Mouse (Mus musculus): ENCODE results near the gene Cers1. TPM values are rescaled to one million over a fixed set of nuclear protein-coding genes. Genes with fewer than 3 reads are reported as not detected.

Gene Cers1
- polyA plus RNA-seq, 1 experiment from 2014 or later, result 35.8 TPM

DNA sequence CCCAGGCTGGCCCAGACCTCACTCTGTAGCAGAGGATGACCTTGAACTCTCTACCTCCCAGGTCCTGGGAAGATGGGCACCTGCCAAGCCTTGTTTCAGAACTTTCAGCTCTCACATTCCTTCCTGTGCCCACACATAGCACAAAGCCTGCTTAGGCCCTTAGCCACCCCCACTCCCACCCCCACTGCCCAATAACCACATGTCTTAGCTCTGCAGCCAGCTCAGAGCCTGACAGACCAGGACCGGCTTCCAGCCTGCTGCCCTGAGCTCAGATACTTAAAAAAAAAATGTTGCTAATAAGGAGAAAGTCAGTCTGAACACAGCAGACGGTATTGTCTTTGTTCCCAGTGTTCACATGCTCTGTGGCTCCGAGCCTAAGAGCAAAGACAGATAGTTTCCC, 34.6 kb upstream of the Cers1 start:
- H3K36me3 ChIP-seq (ENCODE audit: control insufficient read depth, insufficient read depth), result peaks cover 6% of the 10 kb centered on the region
- 31% methylated on average over 3 of the region's 3 CpGs for WGBS

DNA sequence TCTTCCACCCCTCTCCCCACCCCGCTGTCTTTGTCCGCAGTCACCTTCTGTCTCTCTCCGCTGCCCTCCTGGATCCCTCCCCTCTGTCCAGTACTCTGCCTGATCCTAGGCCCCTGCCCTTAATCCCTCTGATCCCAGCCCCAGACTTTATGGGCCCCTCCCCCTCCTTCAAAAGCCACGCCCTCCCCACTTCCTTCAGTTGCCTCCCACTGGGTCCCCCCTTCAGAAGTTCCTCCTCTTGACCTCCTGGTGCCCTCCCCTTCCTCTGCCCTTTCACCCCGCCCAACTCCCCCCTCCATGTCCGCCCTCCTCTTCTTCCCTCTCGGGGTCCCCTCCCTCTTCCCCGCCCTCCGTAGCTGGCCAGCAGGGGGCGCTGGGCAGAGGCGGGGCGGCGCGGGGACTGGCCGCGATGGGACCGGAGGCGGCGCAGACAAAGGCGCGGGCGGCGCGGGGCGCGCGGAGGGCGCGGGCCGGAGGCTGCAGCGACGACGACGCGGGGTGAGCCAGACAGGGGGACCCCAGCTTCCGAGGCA, 32.9 kb upstream of the Cers1 start, which contains the start of gene Homer3:
TSS of gene Homer3 (plus strand) at position 225 of the 533 bp plus-strand sequence.
- Histone ChIP-seq H3K9me3 (ENCODE audit: control insufficient read depth, low read length) (no peaks in the 10 kb centered on the region), H3K36me3 (ENCODE audit: control insufficient read depth, insufficient read depth) (peaks cover 20% of the 10 kb centered on the region), H3K9ac (replicated peaks; ENCODE audit: low read depth, low read length) (peak within 1 kb of the TSS; percentile 85), H3K27ac (ENCODE audit: low read length) (peak within 1 kb of the TSS; percentile 71), H3K4me3 (replicated peaks; ENCODE audit: low read length) (peak within 1 kb of the TSS; percentile 68), H3K4me2 (ENCODE audit: low read length) (peak within 1 kb of the TSS; percentile 91), H3K4me1 (replicated peaks; ENCODE audit: control insufficient read depth, insufficient read depth, low read length) (peaks cover 11% of the 10 kb centered on the region), H3K27me3 (replicated peaks; ENCODE audit: control insufficient read depth, insufficient read depth, low read length) (no peaks in the 10 kb centered on the region)
- 0% methylated on average over 34 of the region's 36 CpGs for WGBS
- ATAC-seq, result peak; percentile 85

More for the DNA sequence above, 34.6 kb upstream of the Cers1 start:
- ATAC-seq, result no peak
- H3K27ac ChIP-seq (ENCODE audit: low read length), result no peak overlapping the region
- no peak overlapping the region for H3K4me2 ChIP-seq (ENCODE audit: low read length)
- peaks cover 11% of the 10 kb centered on the region for H3K4me1 ChIP-seq (replicated peaks; ENCODE audit: control insufficient read depth, insufficient read depth, low read length)
- H3K9me3 ChIP-seq (ENCODE audit: control insufficient read depth, low read length), result no peaks in the 10 kb centered on the region
- H3K27me3 ChIP-seq (replicated peaks; ENCODE audit: control insufficient read depth, insufficient read depth, low read length), result no peaks in the 10 kb centered on the region
- H3K9ac ChIP-seq (replicated peaks; ENCODE audit: low read depth, low read length), result no peak overlapping the region
- no peak overlapping the region for H3K4me3 ChIP-seq (replicated peaks; ENCODE audit: low read length)

DNA sequence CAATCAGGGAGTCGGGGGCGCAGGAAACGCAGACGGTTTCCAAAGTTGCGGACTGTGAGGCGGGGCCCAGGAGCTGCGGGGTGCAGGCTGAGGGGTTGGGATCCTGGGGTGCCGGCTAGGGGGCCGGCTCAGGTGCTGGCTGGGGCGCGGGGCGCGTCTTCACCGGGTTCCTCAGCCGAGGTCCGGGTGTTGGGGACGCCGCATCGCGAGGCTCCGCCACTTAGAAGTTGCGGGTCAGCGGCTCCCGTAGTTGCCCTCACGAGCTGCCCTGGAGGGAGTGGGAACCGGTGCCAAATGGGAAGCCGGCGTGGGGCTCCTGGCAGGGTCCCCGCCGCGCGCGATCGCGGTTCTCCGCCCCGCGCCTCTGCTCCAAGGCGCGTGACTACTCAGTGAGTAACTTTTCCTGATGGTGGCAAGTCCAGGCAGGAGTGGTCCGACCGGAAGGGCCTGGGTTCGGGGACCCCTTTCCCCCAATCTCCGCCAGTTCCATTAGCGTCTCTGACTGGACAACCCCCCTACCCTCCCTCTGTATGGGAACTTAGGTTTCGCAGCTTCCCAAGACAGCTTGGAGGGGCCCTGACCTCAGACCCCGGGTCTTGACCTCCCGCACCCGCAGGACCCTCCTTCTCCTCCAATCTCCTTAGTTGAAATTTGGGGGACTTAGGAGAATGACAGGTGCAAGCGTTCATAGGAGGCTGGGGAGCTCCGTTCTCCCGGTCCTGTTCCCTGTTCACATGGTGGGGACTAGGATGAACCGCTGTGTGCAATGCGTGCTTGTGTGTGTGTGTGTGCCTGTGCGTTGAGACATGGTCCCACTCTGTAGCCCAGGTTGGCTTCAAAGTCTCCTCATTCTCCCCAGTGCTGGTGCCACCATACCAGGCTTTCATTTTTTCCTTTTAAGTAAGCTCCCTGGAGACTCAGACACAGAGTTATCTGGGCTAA, 32.2 kb upstream of the Cers1 start:
- Histone ChIP-seq H3K36me3 (ENCODE audit: control insufficient read depth, insufficient read depth) (peaks cover 20% of the 10 kb centered on the region), H3K9ac (replicated peaks; ENCODE audit: low read depth, low read length) (peak overlapping the region; percentile 85), H3K4me2 (ENCODE audit: low read length) (peak overlapping the region; percentile 91), H3K4me1 (replicated peaks; ENCODE audit: control insufficient read depth, insufficient read depth, low read length) (peaks cover 11% of the 10 kb centered on the region), H3K27ac (ENCODE audit: low read length) (peak overlapping the region; percentile 71), H3K27me3 (replicated peaks; ENCODE audit: control insufficient read depth, insufficient read depth, low read length) (no peaks in the 10 kb centered on the region), H3K4me3 (replicated peaks; ENCODE audit: low read length) (peak overlapping the region; percentile 68), H3K9me3 (ENCODE audit: control insufficient read depth, low read length) (no peaks in the 10 kb centered on the region)
- WGBS, result 0% methylated on average over 30 of the region's 55 CpGs
- peak; percentile 63 for ATAC-seq

DNA sequence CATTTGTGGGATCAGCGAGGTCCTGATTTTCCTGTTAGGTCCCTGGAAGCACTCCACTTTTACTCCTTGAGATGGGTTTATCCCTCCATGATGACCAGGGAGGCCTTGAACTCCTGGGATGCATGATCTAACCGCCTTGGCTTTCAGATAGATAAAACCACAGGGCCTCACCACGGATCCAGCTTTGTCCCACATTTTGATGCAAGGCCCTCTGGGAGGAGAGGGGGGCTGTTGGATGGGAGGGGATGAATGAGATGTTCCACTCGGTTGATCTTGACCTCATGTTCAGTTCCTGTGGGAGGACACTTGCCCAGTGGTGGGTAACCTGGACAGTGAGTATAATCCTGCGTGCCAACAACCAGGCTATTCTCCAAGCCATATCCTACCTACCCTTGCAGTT, 31.2 kb upstream of the Cers1 start:
- Histone ChIP-seq H3K36me3 (ENCODE audit: control insufficient read depth, insufficient read depth) (peaks cover 20% of the 10 kb centered on the region), H3K9ac (replicated peaks; ENCODE audit: low read depth, low read length) (no peak overlapping the region), H3K4me2 (ENCODE audit: low read length) (no peak overlapping the region), H3K9me3 (ENCODE audit: control insufficient read depth, low read length) (no peaks in the 10 kb centered on the region), H3K27ac (ENCODE audit: low read length) (no peak overlapping the region), H3K4me1 (replicated peaks; ENCODE audit: control insufficient read depth, insufficient read depth, low read length) (peaks cover 11% of the 10 kb centered on the region), H3K27me3 (replicated peaks; ENCODE audit: control insufficient read depth, insufficient read depth, low read length) (no peaks in the 10 kb centered on the region), H3K4me3 (replicated peaks; ENCODE audit: low read length) (no peak overlapping the region)
- 86% methylated on average over 5 of the region's 5 CpGs for WGBS
- no peak for ATAC-seq

DNA sequence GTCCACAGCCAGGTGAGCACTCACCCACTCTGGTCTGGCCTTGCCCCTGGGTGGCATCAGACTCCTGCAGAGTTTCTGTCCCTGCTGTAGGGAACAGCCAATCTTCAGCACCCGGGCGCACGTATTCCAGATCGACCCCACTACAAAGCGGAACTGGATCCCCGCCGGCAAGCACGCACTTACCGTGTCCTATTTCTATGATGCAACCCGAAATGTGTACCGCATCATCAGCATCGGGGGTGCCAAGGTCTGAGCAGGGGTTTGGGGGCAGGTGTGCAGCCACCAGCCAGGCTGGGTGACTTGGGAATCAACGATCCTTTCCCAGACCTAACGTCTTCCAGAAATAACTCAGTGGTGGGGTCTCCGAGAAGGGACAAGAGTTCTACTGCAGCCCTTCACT, 30.3 kb upstream of the Cers1 start:
- 97% methylated on average over 15 of the region's 15 CpGs for WGBS
- Histone ChIP-seq H3K36me3 (ENCODE audit: control insufficient read depth, insufficient read depth) (peaks cover 24% of the 10 kb centered on the region), H3K9me3 (ENCODE audit: control insufficient read depth, low read length) (no peaks in the 10 kb centered on the region), H3K27me3 (replicated peaks; ENCODE audit: control insufficient read depth, insufficient read depth, low read length) (no peaks in the 10 kb centered on the region), H3K4me3 (replicated peaks; ENCODE audit: low read length) (no peak overlapping the region), H3K4me1 (replicated peaks; ENCODE audit: control insufficient read depth, insufficient read depth, low read length) (peaks cover 11% of the 10 kb centered on the region), H3K9ac (replicated peaks; ENCODE audit: low read depth, low read length) (no peak overlapping the region), H3K4me2 (ENCODE audit: low read length) (no peak overlapping the region), H3K27ac (ENCODE audit: low read length) (no peak overlapping the region)
- no peak for ATAC-seq

DNA sequence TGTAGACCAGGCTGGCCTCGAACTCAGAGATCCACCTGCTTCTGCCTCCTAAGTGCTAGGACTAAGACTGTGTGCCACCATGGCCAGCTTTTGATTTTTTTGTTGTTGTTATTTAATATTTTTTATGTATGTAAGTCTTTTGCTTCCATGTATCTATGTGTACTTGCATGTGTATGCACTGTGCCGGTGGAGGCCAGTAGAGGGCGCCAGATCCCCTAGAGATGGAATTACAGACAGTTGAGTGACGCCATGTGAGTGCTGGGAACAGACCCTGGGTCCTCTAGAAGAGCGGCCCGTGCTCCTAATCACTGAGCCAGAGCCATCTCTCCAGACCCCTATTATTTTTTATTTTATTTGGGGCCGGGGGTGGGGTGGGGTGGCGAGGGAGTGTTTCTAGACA, 28.8 kb upstream of the Cers1 start:
- 91% methylated on average over 8 of the region's 8 CpGs for WGBS
- Histone ChIP-seq H3K27ac (ENCODE audit: low read length) (no peak overlapping the region), H3K4me3 (replicated peaks; ENCODE audit: low read length) (no peak overlapping the region), H3K27me3 (replicated peaks; ENCODE audit: control insufficient read depth, insufficient read depth, low read length) (no peaks in the 10 kb centered on the region), H3K4me2 (ENCODE audit: low read length) (no peak overlapping the region), H3K4me1 (replicated peaks; ENCODE audit: control insufficient read depth, insufficient read depth, low read length) (peaks cover 11% of the 10 kb centered on the region), H3K9me3 (ENCODE audit: control insufficient read depth, low read length) (no peaks in the 10 kb centered on the region), H3K36me3 (ENCODE audit: control insufficient read depth, insufficient read depth) (peaks cover 30% of the 10 kb centered on the region), H3K9ac (replicated peaks; ENCODE audit: low read depth, low read length) (no peak overlapping the region)
- no peak for ATAC-seq

DNA sequence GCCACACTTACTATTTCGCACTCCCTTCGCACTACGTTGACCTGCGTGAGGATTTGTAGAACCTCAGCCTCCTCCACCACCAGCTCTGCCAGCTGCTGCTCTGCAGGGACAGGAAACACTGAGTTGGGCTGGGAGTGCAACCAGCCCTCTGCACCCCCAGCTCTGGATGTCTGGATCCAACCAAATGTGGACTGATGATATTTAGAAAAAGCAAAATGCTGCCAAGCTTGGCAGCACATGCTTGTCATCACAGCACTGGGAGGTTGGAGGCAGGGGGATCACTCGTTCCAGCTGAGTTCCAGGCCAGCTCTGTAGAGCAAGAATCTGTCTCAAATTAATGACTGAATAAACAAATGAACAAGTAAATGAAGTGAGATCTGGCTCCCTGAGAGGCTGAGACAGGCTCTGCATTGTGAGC, 21.6 kb upstream of the Cers1 start:
- WGBS, result 74% methylated on average over 5 of the region's 5 CpGs
- Histone ChIP-seq H3K9ac (replicated peaks; ENCODE audit: low read depth, low read length) (no peak overlapping the region), H3K36me3 (ENCODE audit: control insufficient read depth, insufficient read depth) (peaks cover 47% of the 10 kb centered on the region), H3K4me3 (replicated peaks; ENCODE audit: low read length) (no peak overlapping the region), H3K9me3 (ENCODE audit: control insufficient read depth, low read length) (no peaks in the 10 kb centered on the region), H3K4me2 (ENCODE audit: low read length) (no peak overlapping the region), H3K27ac (ENCODE audit: low read length) (no peak overlapping the region), H3K4me1 (replicated peaks; ENCODE audit: control insufficient read depth, insufficient read depth, low read length) (no peaks in the 10 kb centered on the region), H3K27me3 (replicated peaks; ENCODE audit: control insufficient read depth, insufficient read depth, low read length) (no peaks in the 10 kb centered on the region)
- ATAC-seq, result no peak

DNA sequence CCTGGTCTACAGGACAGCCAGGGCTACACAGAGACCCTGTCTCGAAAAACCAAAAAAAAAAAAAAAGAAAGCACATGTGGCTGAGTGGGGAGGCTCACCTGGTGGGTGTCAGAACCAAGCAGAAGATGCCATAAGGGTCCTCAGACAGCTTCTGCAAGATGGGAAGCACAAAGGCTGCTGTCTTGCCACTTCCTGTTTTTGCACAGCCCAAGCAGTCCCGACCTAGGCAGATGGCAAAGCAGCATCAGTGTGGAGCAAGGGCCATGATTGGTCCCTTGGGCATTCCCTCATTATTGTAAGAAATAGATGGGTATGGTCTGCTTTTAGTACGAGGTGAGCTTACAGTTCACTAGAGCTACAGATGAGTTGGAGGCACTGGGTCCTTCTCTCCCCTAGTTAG, 14.7 kb upstream of the Cers1 start:
- H3K9me3 ChIP-seq (ENCODE audit: control insufficient read depth, low read length), result no peaks in the 10 kb centered on the region
- no peaks in the 10 kb centered on the region for H3K27me3 ChIP-seq (replicated peaks; ENCODE audit: control insufficient read depth, insufficient read depth, low read length)
- no peak overlapping the region for H3K9ac ChIP-seq (replicated peaks; ENCODE audit: low read depth, low read length)
- WGBS, result 88% methylated on average over 3 of the region's 3 CpGs
- peaks cover 18% of the 10 kb centered on the region for H3K36me3 ChIP-seq (ENCODE audit: control insufficient read depth, insufficient read depth)
- H3K4me3 ChIP-seq (replicated peaks; ENCODE audit: low read length), result no peak overlapping the region
- no peak for ATAC-seq
- peaks cover 23% of the 10 kb centered on the region for H3K4me1 ChIP-seq (replicated peaks; ENCODE audit: control insufficient read depth, insufficient read depth, low read length)
- no peak overlapping the region for H3K27ac ChIP-seq (ENCODE audit: low read length)
- H3K4me2 ChIP-seq (ENCODE audit: low read length), result no peak overlapping the region

DNA sequence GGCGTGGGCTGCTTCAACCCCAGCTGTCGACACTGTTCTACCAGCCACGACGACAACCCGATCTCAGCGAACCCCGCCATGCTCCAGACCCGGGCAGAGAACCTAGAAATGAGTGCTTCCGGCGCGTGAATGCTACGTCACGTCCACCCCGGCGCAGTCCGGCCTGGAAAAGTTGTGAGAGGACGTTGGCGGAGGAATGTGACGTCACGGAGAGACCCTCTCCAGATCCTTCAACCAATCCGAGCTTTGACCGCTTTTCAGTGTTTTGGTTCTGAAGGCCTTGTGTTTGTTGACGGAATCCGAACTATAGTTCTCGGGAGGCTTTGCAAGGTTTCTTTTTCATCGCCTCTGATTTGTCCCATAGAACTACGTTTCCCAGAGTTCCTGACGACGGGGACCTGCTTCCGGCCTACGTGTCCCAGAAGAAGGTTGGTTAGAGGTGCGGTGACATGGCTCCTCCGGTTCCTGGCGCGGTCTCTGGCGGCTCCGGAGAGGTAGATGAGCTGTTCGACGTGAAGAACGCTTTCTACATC, 13.2 kb upstream of the Cers1 start, which contains the start of the genes Ddx49 and Cope:
TSS of gene Ddx49 (minus strand) at position 132 of the 533 bp plus-strand sequence.
TSS of gene Cope (plus strand) at position 161 of the 533 bp plus-strand sequence.
- peak within 1 kb of the TSS; percentile 92 for H3K4me2 ChIP-seq (ENCODE audit: low read length)
- peak within 1 kb of the TSS; percentile 93 for H3K4me3 ChIP-seq (replicated peaks; ENCODE audit: low read length)
- peak within 1 kb of the TSS; percentile 63 for H3K9ac ChIP-seq (replicated peaks; ENCODE audit: low read depth, low read length)
- peak; percentile 94 for ATAC-seq
- peak within 1 kb of the TSS; percentile 80 for H3K27ac ChIP-seq (ENCODE audit: low read length)
- no peaks in the 10 kb centered on the region for H3K9me3 ChIP-seq (ENCODE audit: control insufficient read depth, low read length)
- under 1% methylated on average over 40 of the region's 40 CpGs for WGBS
- peaks cover 23% of the 10 kb centered on the region for H3K4me1 ChIP-seq (replicated peaks; ENCODE audit: control insufficient read depth, insufficient read depth, low read length)
- H3K27me3 ChIP-seq (replicated peaks; ENCODE audit: control insufficient read depth, insufficient read depth, low read length), result no peaks in the 10 kb centered on the region
- peaks cover 7% of the 10 kb centered on the region for H3K36me3 ChIP-seq (ENCODE audit: control insufficient read depth, insufficient read depth)
